Mouse (Mus musculus) spleen, adult 12 weeks (tissue): Measurements from ENCODE around the gene Mapk7.

Experiments used
- DNase-seq: peaks from one replicate; pipeline ENCODE4 v3.0.0; 2022; ENCODE audit warnings: low spot score

Mapk7 gene

DNA sequence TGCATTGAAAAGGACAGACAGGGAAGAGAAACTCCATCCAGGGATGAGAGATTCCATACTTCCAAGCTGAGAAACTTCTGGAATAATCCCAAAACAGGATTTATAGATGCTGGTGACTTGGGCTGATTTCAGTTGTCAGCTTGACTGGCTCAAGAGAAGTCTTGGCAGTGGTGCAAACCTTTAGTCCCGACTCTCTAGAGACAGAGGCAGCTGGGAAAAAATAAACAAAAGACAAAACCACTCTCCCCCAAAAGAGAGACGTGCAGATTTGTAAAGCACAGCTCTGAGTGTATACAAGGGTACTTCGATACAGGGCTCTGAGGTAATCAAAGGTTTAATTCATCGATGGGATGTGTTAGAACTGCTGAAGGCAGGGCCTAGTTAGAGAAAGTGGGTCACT is 28.8 kb downstream of the Mapk7 start:
- DNase-seq = no peak

DNA sequence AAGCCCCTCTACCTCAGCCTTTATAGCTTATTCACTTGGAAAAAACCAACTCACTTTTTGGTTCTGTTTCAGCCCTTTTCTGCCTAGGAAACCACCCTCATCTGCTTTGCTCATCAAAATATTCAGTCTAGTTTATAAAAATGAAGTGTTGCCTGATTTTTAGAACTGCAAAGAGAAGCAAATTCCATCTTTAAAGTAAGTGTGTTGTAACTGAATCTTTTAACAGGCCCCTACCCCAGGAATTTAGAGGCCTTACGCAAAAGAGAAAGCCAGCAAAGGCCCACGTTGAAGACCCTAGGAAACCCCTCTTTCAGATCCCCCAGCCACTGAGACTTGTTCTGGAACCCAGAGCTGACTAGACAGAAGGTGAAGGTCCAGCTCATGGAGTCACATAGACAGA is 30.1 kb downstream of the Mapk7 start:
- DNase-seq = no peak

DNA sequence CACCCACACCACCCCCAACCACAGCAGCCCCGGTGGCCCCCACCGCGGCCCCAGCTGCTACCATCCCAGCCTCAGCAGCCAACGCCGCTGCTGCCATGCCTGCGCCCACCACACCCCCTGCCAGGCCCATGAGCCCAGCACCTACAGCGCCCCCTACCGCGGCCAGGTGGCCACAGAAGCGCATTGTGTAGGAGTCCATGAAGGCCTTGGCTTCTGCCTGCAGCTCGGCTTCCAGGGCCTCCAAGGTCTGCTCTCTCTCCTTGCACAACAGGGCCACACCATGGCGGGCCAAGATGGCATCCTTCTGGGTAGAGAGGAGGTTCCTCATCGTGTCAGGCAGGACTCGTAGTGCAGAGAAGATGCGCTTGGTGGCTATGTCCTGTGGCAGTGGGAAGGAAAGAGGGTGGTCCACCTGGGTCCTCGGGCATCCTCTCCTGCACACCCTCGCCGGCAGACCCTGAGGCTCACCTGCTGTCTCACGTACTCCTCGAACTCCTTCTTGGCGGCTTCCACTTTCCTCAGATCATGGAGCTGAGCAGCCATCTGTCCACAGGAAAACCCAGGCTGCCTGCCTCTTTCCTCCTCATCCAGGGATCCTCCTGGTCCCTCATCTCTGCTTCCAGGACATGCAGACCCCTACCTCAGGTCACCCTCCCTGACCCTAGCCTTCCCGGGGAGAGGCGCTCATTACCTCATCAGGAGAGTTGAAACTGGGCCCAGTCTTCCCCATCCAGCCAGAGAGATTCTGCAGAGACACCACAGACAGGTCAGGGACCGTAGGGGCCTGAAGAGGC is 44.5 kb downstream of the Mapk7 start:
- no peak for DNase-seq

DNA sequence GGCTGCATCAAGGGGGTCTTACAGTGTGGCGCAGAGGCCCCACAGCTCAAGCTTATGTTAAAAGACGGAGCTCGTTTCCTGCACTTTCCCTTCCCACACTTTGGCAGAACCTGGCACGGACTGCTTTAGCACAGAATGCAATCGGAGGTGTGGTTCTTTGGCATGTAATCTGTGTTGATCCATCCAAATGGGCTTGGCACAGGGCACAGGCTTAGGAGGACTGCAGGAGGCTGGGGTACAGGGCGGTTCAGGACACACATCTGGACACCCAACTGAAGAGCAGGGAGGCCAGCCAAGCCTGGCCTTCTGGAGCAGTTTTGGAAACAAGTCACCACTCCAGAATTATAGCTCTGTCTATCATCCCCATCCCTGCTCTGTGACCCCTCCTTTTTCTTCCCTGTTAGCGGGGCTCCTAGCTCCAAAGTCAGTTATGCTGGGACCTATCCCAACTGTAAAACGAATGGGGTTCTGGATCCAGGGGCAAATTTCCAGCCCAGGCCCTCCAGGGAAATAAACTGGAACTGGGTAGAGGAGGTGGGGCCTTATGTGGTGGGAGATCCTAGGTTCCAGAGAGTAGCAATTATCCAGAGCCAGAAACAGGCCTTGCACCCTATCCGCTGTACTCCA is 45.5 kb downstream of the Mapk7 start:
- DNase-seq = no peak

DNA sequence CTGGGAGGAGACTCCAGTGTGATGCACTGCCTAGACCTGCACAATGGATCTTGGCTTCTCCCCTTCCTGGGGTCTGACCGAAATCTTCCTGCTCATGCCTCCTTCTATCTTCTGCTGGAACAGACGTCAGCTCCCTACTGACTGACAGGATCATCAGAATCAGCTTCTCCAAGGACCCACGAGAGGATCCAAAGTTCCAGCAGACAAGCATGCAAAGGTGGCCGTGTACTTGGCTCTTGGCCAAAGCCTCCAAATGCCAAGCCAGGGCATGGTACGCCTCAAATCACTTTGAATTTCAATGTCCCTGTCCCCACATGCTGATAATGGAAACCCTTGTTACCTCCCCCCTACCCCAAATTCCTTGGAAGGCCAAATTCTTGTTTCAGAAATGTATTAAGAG is 46.2 kb downstream of the Mapk7 start:
- no peak for DNase-seq

DNA sequence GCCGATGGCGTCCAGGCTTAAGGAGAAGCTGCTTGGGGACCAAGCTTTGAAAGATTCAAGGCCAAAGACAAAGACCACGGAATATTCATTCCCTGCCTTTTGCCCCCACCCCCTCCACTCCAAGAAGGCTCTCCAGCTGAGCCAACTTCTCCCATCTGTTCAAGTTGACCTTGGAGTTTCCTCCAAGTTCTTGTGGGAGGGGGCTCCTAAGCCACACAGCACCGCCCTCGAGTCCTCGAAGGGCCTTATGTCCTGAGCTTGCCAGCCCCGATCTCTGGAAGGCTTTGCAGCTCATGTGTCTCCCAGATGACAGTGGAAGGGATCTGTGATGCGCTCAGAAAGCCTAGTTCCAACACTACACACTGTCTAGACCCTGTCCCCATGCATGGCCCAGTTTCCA is 46.9 kb downstream of the Mapk7 start:
- DNase-seq = no peak

DNA sequence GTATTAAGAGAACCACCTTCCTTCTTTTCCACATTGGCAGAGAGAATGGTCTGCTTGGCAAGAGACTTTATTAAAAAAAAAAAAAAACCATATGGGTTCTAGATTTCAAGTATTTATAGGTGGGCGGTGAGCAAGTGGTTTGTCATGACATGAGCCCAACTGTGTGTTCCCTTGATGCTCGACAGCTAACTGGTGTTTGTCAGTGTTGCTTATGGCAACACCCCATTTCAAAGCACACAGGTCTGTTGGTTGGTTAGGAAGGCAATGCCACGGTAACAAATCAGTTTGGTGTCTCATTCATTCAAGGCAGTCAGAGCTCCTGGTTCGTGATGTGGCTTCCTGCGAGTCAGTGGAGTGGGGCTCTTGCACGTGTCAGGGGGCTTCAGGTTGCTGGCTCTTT is 50.4 kb downstream of the Mapk7 start:
- DNase-seq = no peak

DNA sequence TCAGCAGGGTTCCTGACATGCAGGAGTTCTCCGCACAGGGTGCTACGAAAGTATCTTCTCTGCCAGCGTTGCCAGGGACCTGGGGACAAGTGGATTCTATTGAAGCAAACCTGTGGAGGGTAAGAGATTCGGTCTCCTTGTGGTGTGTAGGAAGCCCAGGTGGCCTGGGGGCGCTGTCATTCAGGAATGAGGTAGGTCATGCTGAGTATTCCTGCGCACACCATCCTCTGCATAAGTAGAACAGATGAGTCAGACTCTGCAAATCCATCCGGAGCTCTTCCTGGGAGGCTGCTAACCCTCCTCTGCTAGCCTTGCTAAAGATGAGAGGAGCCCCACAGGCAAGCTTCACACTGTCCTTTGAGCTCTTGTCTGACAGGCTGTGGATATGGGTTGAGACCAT is 52.5 kb downstream of the Mapk7 start:
- DNase-seq = no peak

DNA sequence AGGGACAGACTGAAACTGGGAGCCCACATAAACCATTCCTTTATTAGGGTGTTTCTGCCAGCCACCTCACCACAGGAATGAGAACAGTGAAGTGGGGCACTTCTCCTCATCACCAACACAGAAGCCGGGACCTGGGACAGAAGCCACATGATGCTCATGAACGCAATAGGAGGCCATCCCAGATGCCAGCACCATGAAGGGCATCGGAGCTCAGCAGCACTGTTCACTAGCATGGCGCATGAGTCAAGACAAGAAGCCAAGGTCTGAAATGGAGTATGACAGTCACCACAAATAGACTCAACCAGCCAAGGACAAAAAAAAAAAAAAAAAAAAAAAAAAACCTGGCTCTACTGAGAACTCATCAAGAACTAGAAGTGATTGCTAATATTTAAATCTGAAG is 53.8 kb downstream of the Mapk7 start:
- DNase-seq = no peak

DNA sequence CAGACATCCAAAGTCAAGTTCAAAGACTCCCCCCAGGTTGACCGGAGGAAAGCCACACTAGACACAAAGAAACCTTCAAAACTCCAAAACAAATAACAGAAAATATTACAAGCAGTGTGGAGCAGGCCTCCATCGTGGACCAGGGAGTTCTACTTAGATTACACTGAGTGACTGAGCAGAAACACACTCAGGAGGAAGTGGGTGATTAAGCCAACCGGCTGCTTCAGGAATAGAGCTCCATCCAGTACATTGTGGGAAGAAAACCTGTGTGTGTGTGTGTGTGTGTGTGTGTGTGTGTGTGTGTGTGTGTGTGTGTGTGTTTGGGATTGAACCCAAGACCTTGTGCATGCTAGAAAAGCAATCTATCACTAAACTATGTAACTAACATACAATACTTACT is 55.0 kb downstream of the Mapk7 start:
- DNase-seq = no peak
